32 mouse cellular contexts compared by ENCODE assay signal in the genomic region with DNA sequence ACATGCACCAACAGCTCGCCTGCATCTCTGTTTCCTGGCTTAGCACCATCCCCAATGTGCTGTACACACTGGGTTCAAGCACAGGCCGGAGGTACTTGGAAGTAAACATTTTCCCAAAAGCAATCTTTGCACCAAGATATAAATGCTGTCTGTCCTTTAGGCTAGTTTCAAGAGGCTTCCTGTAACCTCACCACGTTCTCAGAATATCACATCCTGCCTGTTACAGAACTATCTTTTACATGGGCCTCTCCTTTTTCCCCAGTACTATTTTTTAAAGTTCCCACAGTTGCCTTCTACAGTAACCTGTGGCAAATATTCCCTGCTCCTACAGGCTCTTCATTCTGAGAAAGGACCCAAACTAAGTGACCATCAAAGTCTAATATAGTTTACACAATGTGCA.
"Had no signal": no experiment of that assay in that cellular context is flagged by ENCODE, and none has a peak within 500 bp of the region (broad histone marks: within the 10 kb centered on the region; RNA-seq: fewer than 3 reads in every experiment).

No protein-coding gene starts in this region.

- H3K27me3 ChIP-seq: heart, embryonic 12.5 days; heart, embryonic 13.5 days; heart, embryonic 15.5 days; hindbrain, embryonic 12.5 days; hindbrain, embryonic 13.5 days; hindbrain, embryonic 15.5 days; intestine, embryonic 15.5 days; kidney, embryonic 15.5 days had no signal

- H3K36me3 ChIP-seq: heart, embryonic 10.5 days; heart, embryonic 12.5 days; heart, embryonic 13.5 days; heart, embryonic 15.5 days; hindbrain, embryonic 10.5 days; hindbrain, embryonic 12.5 days; hindbrain, embryonic 13.5 days; hindbrain, embryonic 15.5 days; intestine, embryonic 15.5 days; kidney, embryonic 15.5 days had no signal

- DNase-seq: heart, postnatal 10 days; heart, postnatal 14 days; heart, postnatal 36 days; heart, postnatal 4 days; kidney, adult 11 months; kidney, adult 18-20 months; kidney, adult 2 months; kidney, adult 8-10 months; kidney, adult 9 months; kidney, postnatal 10 days; kidney, postnatal 14 days; kidney, postnatal 25 days; kidney, postnatal 36 days; kidney, postnatal 4 days; layer of hippocampus, adult 9-11 months; layer of hippocampus, postnatal 36 days had no signal

- H3K4me1 ChIP-seq: heart, embryonic 12.5 days; heart, embryonic 13.5 days; heart, embryonic 15.5 days; hindbrain, embryonic 12.5 days; hindbrain, embryonic 13.5 days; hindbrain, embryonic 15.5 days; intestine, embryonic 15.5 days; kidney, embryonic 15.5 days had no signal

- H3K4me3 ChIP-seq: heart, embryonic 10.5 days; heart, embryonic 12.5 days; heart, embryonic 13.5 days; heart, embryonic 15.5 days; hindbrain, embryonic 10.5 days; hindbrain, embryonic 12.5 days; hindbrain, embryonic 13.5 days; hindbrain, embryonic 15.5 days; intestine, embryonic 15.5 days; kidney, embryonic 15.5 days; layer of hippocampus, adult 2 months; left cerebral cortex, adult 2 months had no signal

- H3K9me3 ChIP-seq: heart, embryonic 10.5 days; heart, embryonic 12.5 days; heart, embryonic 13.5 days; heart, embryonic 15.5 days; hindbrain, embryonic 10.5 days; hindbrain, embryonic 12.5 days; hindbrain, embryonic 13.5 days; hindbrain, embryonic 15.5 days; intestine, embryonic 15.5 days; kidney, embryonic 15.5 days had no signal

- ATAC-seq: hindbrain, embryonic 16.5 days; hindbrain, postnatal 0 days; intestine, embryonic 15.5 days; intestine, embryonic 16.5 days; intestine, postnatal 0 days had no signal
